Mouse (Mus musculus): ENCODE data around the gene Arhgap9.

- no peak for TF ChIP-seq POLR2A (IDR thresholded peaks at IDR 0.05; ENCODE audit: borderline replicate concordance, low read depth, low read length)
- no peak for TF ChIP-seq CTCF (IDR thresholded peaks at IDR 0.05; ENCODE audit: low read depth, low read length)
Measured at GRCm38 (mm10) chr10:127325454-127326016, 3.8 kb downstream of the Arhgap9 start.

Measured in bone marrow macrophage, adult 2 months (primary cell).